Mouse (Mus musculus): ENCODE results near the gene Lrrc26.
A peak's percentile ranks its signal among the peaks of the same experiment; 100 is the strongest.

Gene Lrrc26

GRCm38 (mm10) chr2:25305587-25306359 is 16.1 kb downstream of the Lrrc26 start:
- TF ChIP-seq GATA4 (IDR thresholded peaks at IDR 0.05; ENCODE audit: insufficient replicate concordance, low read length) = no peak

- no peak for TF ChIP-seq GATA4 (IDR thresholded peaks at IDR 0.05; ENCODE audit: insufficient replicate concordance, low read length)
Observed at GRCm38 (mm10) chr2:25310180-25310579, 20.5 kb downstream of the Lrrc26 start.

GRCm38 (mm10) chr2:25310969-25311368 is 21.3 kb downstream of the Lrrc26 start:
- TF ChIP-seq GATA4 (IDR thresholded peaks at IDR 0.05; ENCODE audit: insufficient replicate concordance, low read length) = no peak

- TF ChIP-seq GATA4 (IDR thresholded peaks at IDR 0.05; ENCODE audit: insufficient replicate concordance, low read length) = no peak
Observed at GRCm38 (mm10) chr2:25311491-25311891, 21.8 kb downstream of the Lrrc26 start.

GRCm38 (mm10) chr2:25318119-25318966 is 28.6 kb downstream of the Lrrc26 start:
- no peak for TF ChIP-seq GATA4 (IDR thresholded peaks at IDR 0.05; ENCODE audit: insufficient replicate concordance, low read length)

- no peak for TF ChIP-seq GATA4 (IDR thresholded peaks at IDR 0.05; ENCODE audit: insufficient replicate concordance, low read length)
Observed at GRCm38 (mm10) chr2:25318971-25319773, 29.5 kb downstream of the Lrrc26 start, which contains the start of gene Grin1. Gene Grin1 (minus strand): TSS chr2:25319187.

GRCm38 (mm10) chr2:25320084-25320483 is 30.4 kb downstream of the Lrrc26 start:
- TF ChIP-seq GATA4 (IDR thresholded peaks at IDR 0.05; ENCODE audit: insufficient replicate concordance, low read length) = no peak

GRCm38 (mm10) chr2:25326036-25326435 is 36.3 kb downstream of the Lrrc26 start:
- TF ChIP-seq GATA4 (IDR thresholded peaks at IDR 0.05; ENCODE audit: insufficient replicate concordance, low read length) = no peak

GRCm38 (mm10) chr2:25328440-25328839 is 38.7 kb downstream of the Lrrc26 start:
- TF ChIP-seq GATA4 (IDR thresholded peaks at IDR 0.05; ENCODE audit: insufficient replicate concordance, low read length) = no peak

- TF ChIP-seq GATA4 (IDR thresholded peaks at IDR 0.05; ENCODE audit: insufficient replicate concordance, low read length) = no peak
Observed at GRCm38 (mm10) chr2:25331470-25331869, 41.8 kb downstream of the Lrrc26 start.

GRCm38 (mm10) chr2:25332286-25333160 is 42.8 kb downstream of the Lrrc26 start, which contains the start of gene Man1b1:
Gene Man1b1 (plus strand): TSS chr2:25332338.
- TF ChIP-seq GATA4 (IDR thresholded peaks at IDR 0.05; ENCODE audit: insufficient replicate concordance, low read length) = peak; percentile 99

GRCm38 (mm10) chr2:25333569-25333968 is 43.9 kb downstream of the Lrrc26 start:
- no peak for TF ChIP-seq GATA4 (IDR thresholded peaks at IDR 0.05; ENCODE audit: insufficient replicate concordance, low read length)

- TF ChIP-seq GATA4 (IDR thresholded peaks at IDR 0.05; ENCODE audit: insufficient replicate concordance, low read length) = no peak
Observed at GRCm38 (mm10) chr2:25338303-25338702, 48.6 kb downstream of the Lrrc26 start.
